Mouse (Mus musculus) embryo, embryonic 11.5 days (tissue): ENCODE results near the gene Dock8.

ENCODE experiments used
- DNase-seq: peaks from one replicate; pipeline ENCODE4 v3.0.0-alpha.2; 2012; ENCODE audit warnings: low read depth, low spot score

The Dock8 gene

GRCm38 (mm10) chr19:25062188-25062856, 63.0 kb downstream of the Dock8 start:
- no peak for DNase-seq

- DNase-seq = no peak
These were observed 63.5 kb downstream of the Dock8 start for GRCm38 (mm10) chr19:25062857-25063240.

GRCm38 (mm10) chr19:25066229-25066628, 66.9 kb downstream of the Dock8 start:
- no peak for DNase-seq

GRCm38 (mm10) chr19:25068518-25068917, 69.2 kb downstream of the Dock8 start:
- DNase-seq = no peak

- DNase-seq = no peak
These were observed 73.2 kb downstream of the Dock8 start for GRCm38 (mm10) chr19:25072521-25072920.

- DNase-seq = no peak
These were observed 75.4 kb downstream of the Dock8 start for GRCm38 (mm10) chr19:25074741-25075140.

- DNase-seq = no peak
These were observed 78.3 kb downstream of the Dock8 start for GRCm38 (mm10) chr19:25077636-25078035.

- DNase-seq = no peak
These were observed 78.8 kb downstream of the Dock8 start for GRCm38 (mm10) chr19:25078130-25078529.

GRCm38 (mm10) chr19:25080166-25080565, 80.8 kb downstream of the Dock8 start:
- DNase-seq = no peak

- DNase-seq = no peak
These were observed 83.5 kb downstream of the Dock8 start for GRCm38 (mm10) chr19:25082839-25083238.

- DNase-seq = no peak
These were observed 87.8 kb downstream of the Dock8 start for GRCm38 (mm10) chr19:25087181-25087580.

- no peak for DNase-seq
These were observed 90.4 kb downstream of the Dock8 start for GRCm38 (mm10) chr19:25089746-25090145.

- no peak for DNase-seq
These were observed 95.8 kb downstream of the Dock8 start for GRCm38 (mm10) chr19:25095135-25095534.

- DNase-seq = no peak
These were observed 97.0 kb downstream of the Dock8 start for GRCm38 (mm10) chr19:25096316-25096715.

- no peak for DNase-seq
These were observed 97.7 kb downstream of the Dock8 start for GRCm38 (mm10) chr19:25096986-25097385.

- DNase-seq = no peak
These were observed 98.2 kb downstream of the Dock8 start for GRCm38 (mm10) chr19:25097506-25097905.

GRCm38 (mm10) chr19:25097951-25098350, 98.6 kb downstream of the Dock8 start:
- DNase-seq = no peak

- DNase-seq = no peak
These were observed 99.6 kb downstream of the Dock8 start for GRCm38 (mm10) chr19:25098941-25099340.

- DNase-seq = no peak
These were observed 106.3 kb downstream of the Dock8 start for GRCm38 (mm10) chr19:25105682-25106081.

GRCm38 (mm10) chr19:25106315-25106714, 107.0 kb downstream of the Dock8 start:
- no peak for DNase-seq

- peak; percentile 23 for DNase-seq
These were observed 108.1 kb downstream of the Dock8 start for GRCm38 (mm10) chr19:25107417-25107816.

GRCm38 (mm10) chr19:25111591-25112233, 112.4 kb downstream of the Dock8 start:
- no peak for DNase-seq

- no peak for DNase-seq
These were observed 117.6 kb downstream of the Dock8 start for GRCm38 (mm10) chr19:25116981-25117380.
